Mouse (Mus musculus) MEL (cell line): ENCODE measurements around the gene Traf5.

ENCODE experiments used
- CHD2 ChIP-seq: IDR thresholded peaks from 2 replicates; pipeline ENCODE4 v1.6.1; 2011; ENCODE audit warnings: low read length, improper control_type of control experiment
- CTCF ChIP-seq, 3 experiments: IDR thresholded peaks in 2 of 3; conservative IDR thresholded peaks in 1 of 3; 2 replicates each; pipeline ENCODE4 v1.5.1; 2011 to 2012; ENCODE audit warnings: low read length in 3 of 3, low read depth in 2 of 3, mild to moderate bottlenecking in 2 of 3, improper control_type of control experiment in 1 of 3, inconsistent platforms in 1 of 3, mixed read lengths in 1 of 3, moderate library complexity in 1 of 3; ENCODE audit not compliant: control insufficient read depth in 1 of 3, insufficient read depth in 1 of 3, poor library complexity in 1 of 3, severe bottlenecking in 1 of 3
- EP300 ChIP-seq, 2 experiments: IDR thresholded peaks; 2 replicates each; pipeline ENCODE4 v1.6.1; 2011; ENCODE audit warnings: improper control_type of control experiment in 2 of 2, low read length in 2 of 2, low read depth in 1 of 2, mild to moderate bottlenecking in 1 of 2
- MAFK ChIP-seq: IDR thresholded peaks from 2 replicates; pipeline ENCODE4 v1.6.1; 2011; ENCODE audit warnings: low read depth, mild to moderate bottlenecking, low read length, improper control_type of control experiment, borderline replicate concordance

GRCm38 (mm10) chr1:192101359-192101758, 9.0 kb upstream of the Traf5 start:
- TF ChIP-seq EP300 (IDR thresholded peaks at IDR 0.05; ENCODE audit: low read depth in 1 of 2, low read length in 2 of 2) (no peak), CHD2 (no peak), MAFK (no peak), CTCF (IDR thresholded peaks at IDR 0.05 in 2 of 3, conservative IDR thresholded peaks at IDR 0.05 in 1 of 3; ENCODE audit: control insufficient read depth in 1 of 3, insufficient read depth in 1 of 3, low read depth in 2 of 3, low read length in 3 of 3, poor library complexity in 1 of 3, severe bottlenecking in 1 of 3) (no peak)
